ENCODE assay signal across 8 mouse cellular contexts in the genomic region with DNA sequence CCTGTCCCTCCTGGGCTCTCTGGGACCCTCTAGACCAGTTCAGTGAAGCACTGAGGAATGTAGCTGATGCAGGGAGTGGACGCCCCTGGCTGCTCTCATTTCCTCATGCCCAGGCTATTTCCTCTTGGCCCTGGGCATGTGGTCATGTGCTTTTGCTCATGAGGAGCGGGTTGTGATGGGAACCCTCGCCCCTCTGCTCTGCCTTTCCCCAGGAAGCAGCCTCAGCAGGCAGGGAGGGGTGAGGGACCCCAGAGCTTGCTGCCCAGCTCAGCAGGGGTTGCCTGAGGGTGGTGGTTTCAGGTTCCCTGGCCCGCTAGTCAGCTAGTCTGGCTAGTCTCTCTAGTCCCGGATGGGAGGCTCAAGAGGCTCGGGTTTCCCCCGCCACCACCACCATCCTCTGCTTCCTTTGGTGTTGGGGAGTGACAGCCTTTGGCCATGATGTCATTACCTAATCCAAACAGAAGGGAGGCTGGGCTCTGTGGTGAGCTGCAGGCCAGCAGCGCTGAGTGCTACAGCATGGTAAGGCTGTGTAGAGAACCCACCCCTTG. TPM values are rescaled to one million over a fixed set of nuclear protein-coding genes. Genes with fewer than 3 reads are reported as not detected.
A peak's percentile ranks its signal among the peaks of the same experiment; 100 is the strongest.
DNase-seq lines count a peak whose midpoint lies in the region; ATAC-seq lines count a peak whose summit lies in the region.

No protein-coding gene starts in this region.

- peak overlapping the region; percentile 27; the same call in 1 of the 2 replicates for H3K9ac ChIP-seq in hindbrain, embryonic 16.5 days (ENCODE audit: low read depth, low read length)
- H3K9ac ChIP-seq in liver, embryonic 12.5 days, result no peak overlapping the region

- WGBS in hindbrain, embryonic 16.5 days, result 13% methylated on average over 8 of the region's 8 CpGs
- WGBS in liver, embryonic 12.5 days (ENCODE audit: insufficient replicate concordance), result 3% methylated on average over 8 of the region's 8 CpGs

- H3K36me3 ChIP-seq in hindbrain, embryonic 16.5 days (ENCODE audit: control insufficient read depth, insufficient read depth, low read length), result no peaks in the 10 kb centered on the region
- no peaks in the 10 kb centered on the region for H3K36me3 ChIP-seq in liver, embryonic 12.5 days

- H3K4me2 ChIP-seq in hindbrain, embryonic 16.5 days (ENCODE audit: low read length), result no peak overlapping the region
- peak overlapping the region; percentile 33; the same call in 1 of the 2 replicates for H3K4me2 ChIP-seq in liver, embryonic 12.5 days

- no peak overlapping the region for H3K27ac ChIP-seq in hindbrain, embryonic 16.5 days (ENCODE audit: low read depth, low read length)
- H3K27ac ChIP-seq in liver, embryonic 12.5 days, result 0 out of 2 replicates have a peak overlapping the region, but pooled peaks have one; percentile 1

- no peak overlapping the region for H3K4me3 ChIP-seq in hindbrain, embryonic 16.5 days (ENCODE audit: low read length)
- no peak overlapping the region for H3K4me3 ChIP-seq in liver, embryonic 12.5 days

- DNase-seq in 416B (ENCODE audit: low read depth), result peak; percentile 89
- DNase-seq in T-cell, adult 2 months (ENCODE audit: low spot score), result peak; percentile 31
- peak; percentile 62 to 72 for DNase-seq in gastrocnemius, adult 8-10 months (ENCODE audit: low spot score in 2 of 2)
- DNase-seq in monocyte, adult 2 months (ENCODE audit: low read depth in 1 of 2, low spot score in 2 of 2), result peak; percentile 49 to 82
- no peak for DNase-seq in layer of hippocampus, postnatal 14 days (ENCODE audit: low spot score in 2 of 2)
- DNase-seq in cerebellum, adult 11-12 months, result no peak

- ATAC-seq in hindbrain, embryonic 16.5 days, result peak; percentile 69
- 0 out of 2 replicates have a peak, but pooled peaks have one; percentile 35 for ATAC-seq in liver, embryonic 12.5 days

- no peaks in the 10 kb centered on the region for H3K9me3 ChIP-seq in hindbrain, embryonic 16.5 days (ENCODE audit: control insufficient read depth, low read length)
- no peaks in the 10 kb centered on the region for H3K9me3 ChIP-seq in liver, embryonic 12.5 days (replicated peaks)

- H3K27me3 ChIP-seq in hindbrain, embryonic 16.5 days (replicated peaks; ENCODE audit: control insufficient read depth, insufficient read depth, low read length), result no peaks in the 10 kb centered on the region
- H3K27me3 ChIP-seq in liver, embryonic 12.5 days (replicated peaks), result peaks cover 16% of the 10 kb centered on the region; the same call in 1 of the 2 replicates

- H3K4me1 ChIP-seq in hindbrain, embryonic 16.5 days (ENCODE audit: control insufficient read depth, insufficient read depth, low read depth, low read length), result peaks cover 3% of the 10 kb centered on the region; the same call in 1 of the 2 replicates
- peaks cover 10% of the 10 kb centered on the region for H3K4me1 ChIP-seq in liver, embryonic 12.5 days

RNA-seq across cellular contexts. Expression of gene Timp2, which starts 7.5 kb away (rescaled TPM):
- total RNA-seq in gastrocnemius, adult 8-10 months (2022), result 10 to 100 TPM; 41.0 to 82.5 (median 52.4) TPM
- polyA plus RNA-seq in hindbrain, embryonic 16.5 days (2015; fragmentation: Nextera tagmentation; extraction: Ambion mirVana), result 95.2 and 97.8 TPM in 2 replicates
- 8.7 and 9.9 TPM in 2 replicates for polyA plus RNA-seq in liver, embryonic 12.5 days (2016; fragmentation: Nextera tagmentation; extraction: Ambion mirVana)
- 100 to 1,000 TPM; 266 to 270 TPM for total RNA-seq in layer of hippocampus, postnatal 14 days (2021)

RNA-seq across cellular contexts. Expression of gene Cep295nl, which starts 20.7 kb away (rescaled TPM):
- 1 to 10 TPM in 1 of 4 experiments, under 1 TPM in 3; 0.41 to 1.0 (median 0.94) TPM for total RNA-seq in gastrocnemius, adult 8-10 months (2022)
- 0.15 and 0.17 TPM in 2 replicates for polyA plus RNA-seq in hindbrain, embryonic 16.5 days (2015; fragmentation: Nextera tagmentation; extraction: Ambion mirVana)
- 0.08 and 0.11 TPM in 2 replicates for polyA plus RNA-seq in liver, embryonic 12.5 days (2016; fragmentation: Nextera tagmentation; extraction: Ambion mirVana)
- 1 to 10 TPM; 1.0 to 1.6 TPM for total RNA-seq in layer of hippocampus, postnatal 14 days (2021)

RNA-seq across cellular contexts. Expression of gene Lgals3bp, which starts 38.8 kb away (rescaled TPM):
- total RNA-seq in gastrocnemius, adult 8-10 months (2022), result 10 to 100 TPM; 12.3 to 16.0 (median 14.3) TPM
- 7.1 and 8.1 TPM in 2 replicates for polyA plus RNA-seq in hindbrain, embryonic 16.5 days (2015; fragmentation: Nextera tagmentation; extraction: Ambion mirVana)
- polyA plus RNA-seq in liver, embryonic 12.5 days (2016; fragmentation: Nextera tagmentation; extraction: Ambion mirVana), result 22.7 TPM in 2 replicates
- total RNA-seq in layer of hippocampus, postnatal 14 days (2021), result 10 to 100 TPM; 11.1 to 14.4 TPM

RNA-seq across cellular contexts. Expression of gene Cant1, which starts 55.8 kb away (rescaled TPM):
- 10 to 100 TPM in 3 of 4 experiments, 1 to 10 TPM in 1; 9.6 to 11.8 (median 11.0) TPM for total RNA-seq in gastrocnemius, adult 8-10 months (2022)
- 25.7 and 29.1 TPM in 2 replicates for polyA plus RNA-seq in hindbrain, embryonic 16.5 days (2015; fragmentation: Nextera tagmentation; extraction: Ambion mirVana)
- polyA plus RNA-seq in liver, embryonic 12.5 days (2016; fragmentation: Nextera tagmentation; extraction: Ambion mirVana), result 14.5 and 14.9 TPM in 2 replicates
- total RNA-seq in layer of hippocampus, postnatal 14 days (2021), result 10 to 100 TPM; 37.0 to 40.6 TPM

Comparison
In these comparisons a context has a peak if more than half of its experiments do, and no peak if none do; other contexts are left out.
1. DNase-seq: peak in 416B (single experiment), T-cell, adult 2 months (single experiment), gastrocnemius, adult 8-10 months (2 of 2) and monocyte, adult 2 months (2 of 2); none in layer of hippocampus, postnatal 14 days (0 of 2) and cerebellum, adult 11-12 months (single experiment).